Mouse (Mus musculus) forebrain, embryonic 10.5 days (tissue): ENCODE data around the gene Tarm1. TPM values are rescaled to one million over a fixed set of nuclear protein-coding genes. Genes with fewer than 3 reads are reported as not detected.

Experiments
- polyA plus RNA-seq: library from polyadenylated mRNA; unstranded; fragments of >200 nt; fragmentation: Nextera tagmentation; extraction: Ambion mirVana; gene quantifications from 2 replicates; pipeline ENCODE4 v1.2.1, GENCODE M21; 2016

The Tarm1 gene
- polyA plus RNA-seq, 1 experiment from 2014 or later: not detected

Other genes with a start within 250 kb of the Tarm1 start
- gene Myadm, start 213.5 kb downstream of the Tarm1 start, polyA plus RNA-seq: 20.9 and 25.0 TPM in 2 replicates
- gene Prkcg, start 213.4 kb downstream of the Tarm1 start, polyA plus RNA-seq: 0.71 and 1.2 TPM in 2 replicates
- 1.7 and 2.2 TPM in 2 replicates for gene Cacng7, start 169.7 kb downstream of the Tarm1 start, polyA plus RNA-seq
- 6.7 and 7.1 TPM in 2 replicates for gene Cacng8, start 111.9 kb downstream of the Tarm1 start, polyA plus RNA-seq
- gene Cacng6, start 78.4 kb downstream of the Tarm1 start, polyA plus RNA-seq: 0.22 and 0.27 TPM in 2 replicates
- gene Oscar, start 113.5 kb upstream of the Tarm1 start, polyA plus RNA-seq: 0.09 TPM in 1 of 2 replicates, not detected in the other
- 363 and 367 TPM in 2 replicates for gene Ndufa3, start 114.7 kb upstream of the Tarm1 start, polyA plus RNA-seq
- 29.0 and 30.8 TPM in 2 replicates for gene Tfpt, start 127.3 kb upstream of the Tarm1 start, polyA plus RNA-seq
- 190 and 191 TPM in 2 replicates for gene Prpf31, start 127.4 kb upstream of the Tarm1 start, polyA plus RNA-seq
- 72.9 and 76.6 TPM in 2 replicates for gene Cnot3, start 142.6 kb upstream of the Tarm1 start, polyA plus RNA-seq
- 14.6 and 15.4 TPM in 2 replicates for gene Leng1, start 163.2 kb upstream of the Tarm1 start, polyA plus RNA-seq
- gene Tmc4, start 174.9 kb upstream of the Tarm1 start, polyA plus RNA-seq: 3.3 and 4.1 TPM in 2 replicates
- gene Tsen34, start 190.2 kb upstream of the Tarm1 start, polyA plus RNA-seq: 286 and 298 TPM in 2 replicates
- 37.5 and 40.9 TPM in 2 replicates for gene Mboat7, start 190.9 kb upstream of the Tarm1 start, polyA plus RNA-seq
- gene Rps9, start 201.4 kb upstream of the Tarm1 start, polyA plus RNA-seq: 1,434 and 1,436 TPM in 2 replicates
- 0.19 and 0.26 TPM in 2 replicates for gene Pirb, start 217.8 kb upstream of the Tarm1 start, polyA plus RNA-seq